Mouse (Mus musculus): ENCODE results near the gene Lamtor4. TPM values are rescaled to one million over a fixed set of nuclear protein-coding genes. Genes with fewer than 3 reads are reported as not detected.
A peak's percentile ranks its signal among the peaks of the same experiment; 100 is the strongest.
"Not testable (repeated sequence)": the region's sequence is repeated elsewhere in the genome, so short reads cannot be mapped to it uniquely, and the experiment has no call there.

Gene Lamtor4
- polyA plus RNA-seq (2014; fragmentation: Nextera tagmentation; extraction: Ambion mirVana), result 80.5 and 93.6 TPM in 2 replicates

DNA sequence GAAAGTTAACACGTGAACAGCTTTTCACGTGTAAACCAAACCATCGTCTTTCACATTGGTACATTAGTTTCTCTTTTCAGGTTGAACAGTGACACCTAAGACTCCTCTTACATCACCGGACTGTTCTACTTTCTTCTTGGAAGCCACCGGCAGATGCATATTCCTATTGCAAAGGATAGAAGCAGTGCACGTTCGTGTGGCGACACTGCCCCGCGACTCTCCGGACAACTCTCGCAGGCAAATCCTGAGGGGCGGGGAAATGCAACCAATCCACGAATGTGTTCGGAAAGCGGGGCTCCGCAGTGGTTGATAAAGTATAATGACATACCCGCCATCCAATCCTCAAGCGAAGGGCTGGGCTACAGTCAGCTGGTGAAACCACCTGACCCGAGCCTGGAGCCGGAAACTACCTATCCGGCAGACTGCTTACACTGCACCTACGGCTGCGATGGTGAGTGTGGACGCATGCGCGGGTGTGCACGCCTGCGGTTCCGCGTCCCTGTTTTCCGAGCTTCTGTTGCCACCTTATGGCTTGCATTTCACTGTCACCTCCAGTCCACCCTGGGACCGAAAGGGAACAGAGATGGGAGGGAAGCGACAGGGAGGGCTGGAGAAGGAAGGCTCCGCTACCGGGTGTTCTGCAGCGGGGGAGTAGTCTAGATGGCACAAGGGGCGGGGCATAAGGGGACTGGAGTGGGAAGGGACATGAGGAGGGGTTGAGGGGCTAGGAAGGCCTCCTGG is at the start of gene Lamtor4:
TSS of gene Lamtor4 (plus strand) at position 130 of the 741 bp plus-strand sequence.
- ATAC-seq (ENCODE audit: insufficient number of reproducible peaks, insufficient read depth, low FRiP score, low read depth), result peak; percentile 98
- Histone ChIP-seq H3K36me3 (ENCODE audit: control insufficient read depth, insufficient read depth, low read length) (peaks cover 24% of the 10 kb centered on the region), H3K9me3 (ENCODE audit: control insufficient read depth, low read length) (no peaks in the 10 kb centered on the region), H3K4me3 (ENCODE audit: control insufficient read depth in 1 of 2, insufficient read depth in 1 of 2, low read depth in 1 of 2, low read length in 2 of 2) (peak within 1 kb of the TSS; percentile 80 to 88), H3K4me1 (ENCODE audit: control insufficient read depth in 2 of 2, insufficient read depth in 2 of 2, low read length in 2 of 2) (peaks cover 18 to 22% of the 10 kb centered on the region in 2 experiments), H3K4me2 (ENCODE audit: low read length) (peak within 1 kb of the TSS; percentile 83), H3K27ac (replicated peaks in 1 of 2; ENCODE audit: control insufficient read depth in 1 of 2, insufficient read depth in 1 of 2, low read depth in 2 of 2, low read length in 2 of 2) (peak within 1 kb of the TSS; percentile 83 to 85), H3K27me3 (ENCODE audit: control insufficient read depth, insufficient read depth, low read length) (no peaks in the 10 kb centered on the region), H3K9ac (ENCODE audit: low read length) (peak within 1 kb of the TSS; percentile 74)
- under 1% methylated on average over 38 of the region's 38 CpGs for WGBS

DNA sequence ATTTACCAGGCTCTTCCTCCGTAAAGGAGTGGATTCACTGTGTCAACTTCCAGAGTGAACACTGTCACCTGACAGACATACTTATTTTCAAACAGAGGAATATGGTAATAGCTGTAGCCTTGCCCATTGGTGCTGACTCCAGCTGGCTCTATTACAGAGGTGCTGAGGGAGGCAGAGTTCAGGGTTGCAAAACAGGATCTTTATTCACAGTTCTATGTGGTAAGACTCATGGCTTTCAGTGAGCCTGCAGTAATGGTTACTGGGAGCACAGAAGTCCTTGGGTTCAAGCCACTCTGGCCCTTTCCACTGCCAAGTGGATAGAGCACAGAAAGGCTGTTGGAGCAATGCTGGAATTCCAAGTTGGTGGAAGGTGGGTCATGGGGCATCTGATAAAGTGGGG is 48.0 kb upstream of the Lamtor4 start:
- H3K4me1 ChIP-seq (ENCODE audit: control insufficient read depth in 2 of 2, insufficient read depth in 2 of 2, low read length in 2 of 2), result no peaks in the 10 kb centered on the region
- H3K9me3 ChIP-seq (ENCODE audit: control insufficient read depth, low read length), result peaks cover 17% of the 10 kb centered on the region
- no peaks in the 10 kb centered on the region for H3K36me3 ChIP-seq (ENCODE audit: control insufficient read depth, insufficient read depth, low read length)
- H3K4me2 ChIP-seq (ENCODE audit: low read length), result no peak overlapping the region
- no peak overlapping the region for H3K27ac ChIP-seq (replicated peaks in 1 of 2; ENCODE audit: control insufficient read depth in 1 of 2, insufficient read depth in 1 of 2, low read depth in 2 of 2, low read length in 2 of 2)
- WGBS, result 82% methylated on average over 1 of the region's 1 CpGs
- no peak overlapping the region for H3K4me3 ChIP-seq (ENCODE audit: control insufficient read depth in 1 of 2, insufficient read depth in 1 of 2, low read depth in 1 of 2, low read length in 2 of 2)
- ATAC-seq (ENCODE audit: insufficient number of reproducible peaks, insufficient read depth, low FRiP score, low read depth), result no peak
- no peaks in the 10 kb centered on the region for H3K27me3 ChIP-seq (ENCODE audit: control insufficient read depth, insufficient read depth, low read length)
- no peak overlapping the region for H3K9ac ChIP-seq (ENCODE audit: low read length)

DNA sequence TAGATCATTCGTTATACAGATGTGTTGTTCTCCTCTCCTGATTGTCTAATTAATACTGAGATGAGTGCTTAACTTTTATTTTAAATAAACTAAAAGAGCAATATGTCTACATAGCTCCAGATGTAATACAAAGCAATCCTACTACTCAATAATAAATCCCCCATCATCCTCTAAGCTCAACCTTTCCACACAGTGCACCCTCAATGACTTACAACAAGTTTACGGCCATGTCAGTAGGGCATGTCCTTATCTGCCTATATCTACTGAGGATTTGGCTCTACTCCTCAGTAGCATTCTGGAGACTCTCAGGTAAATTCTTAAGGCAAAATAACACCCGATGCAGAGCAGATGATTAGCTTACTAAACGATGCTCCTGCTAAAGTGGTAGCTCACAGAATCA is 47.4 kb upstream of the Lamtor4 start:
- no peaks in the 10 kb centered on the region for H3K27me3 ChIP-seq (ENCODE audit: control insufficient read depth, insufficient read depth, low read length)
- no peak overlapping the region for H3K9ac ChIP-seq (ENCODE audit: low read length)
- peaks cover 17% of the 10 kb centered on the region for H3K9me3 ChIP-seq (ENCODE audit: control insufficient read depth, low read length)
- H3K4me2 ChIP-seq (ENCODE audit: low read length), result no peak overlapping the region
- ATAC-seq (ENCODE audit: insufficient number of reproducible peaks, insufficient read depth, low FRiP score, low read depth), result no peak
- H3K36me3 ChIP-seq (ENCODE audit: control insufficient read depth, insufficient read depth, low read length), result no peaks in the 10 kb centered on the region
- no peaks in the 10 kb centered on the region for H3K4me1 ChIP-seq (ENCODE audit: control insufficient read depth in 2 of 2, insufficient read depth in 2 of 2, low read length in 2 of 2)
- H3K4me3 ChIP-seq (ENCODE audit: control insufficient read depth in 1 of 2, insufficient read depth in 1 of 2, low read depth in 1 of 2, low read length in 2 of 2), result no peak overlapping the region
- 73% methylated on average over 4 of the region's 4 CpGs for WGBS
- H3K27ac ChIP-seq (replicated peaks in 1 of 2; ENCODE audit: control insufficient read depth in 1 of 2, insufficient read depth in 1 of 2, low read depth in 2 of 2, low read length in 2 of 2), result no peak overlapping the region

DNA sequence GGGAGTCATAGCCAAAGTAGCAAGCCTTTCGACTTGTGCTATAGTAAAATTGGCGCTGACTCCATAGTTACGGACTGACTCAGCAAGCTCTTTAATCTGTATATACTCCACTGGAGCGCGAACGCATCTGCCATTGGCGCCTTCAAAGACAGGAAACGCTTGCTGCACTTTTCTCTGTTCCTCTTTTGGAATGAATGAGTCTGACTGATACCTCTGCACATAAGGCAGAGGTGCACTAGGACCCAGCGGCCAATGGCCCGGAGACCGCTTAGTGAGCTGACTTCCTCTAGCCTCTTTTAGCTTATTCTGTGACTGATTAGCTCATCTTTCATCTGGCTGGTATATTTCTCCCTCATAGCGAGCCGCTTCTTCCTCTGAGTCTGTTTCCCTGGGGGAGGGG is 38.6 kb upstream of the Lamtor4 start:
- not testable (repeated sequence) for H3K27me3 ChIP-seq (ENCODE audit: control insufficient read depth, insufficient read depth, low read length); H3K9ac ChIP-seq (ENCODE audit: low read length); H3K4me3 ChIP-seq (ENCODE audit: control insufficient read depth in 1 of 2, insufficient read depth in 1 of 2, low read depth in 1 of 2, low read length in 2 of 2); H3K4me2 ChIP-seq (ENCODE audit: low read length); H3K9me3 ChIP-seq (ENCODE audit: control insufficient read depth, low read length); H3K36me3 ChIP-seq (ENCODE audit: control insufficient read depth, insufficient read depth, low read length); ATAC-seq (ENCODE audit: insufficient number of reproducible peaks, insufficient read depth, low FRiP score, low read depth); H3K4me1 ChIP-seq (ENCODE audit: control insufficient read depth in 2 of 2, insufficient read depth in 2 of 2, low read length in 2 of 2); H3K27ac ChIP-seq (replicated peaks in 1 of 2; ENCODE audit: control insufficient read depth in 1 of 2, insufficient read depth in 1 of 2, low read depth in 2 of 2, low read length in 2 of 2)
- WGBS, result 91% methylated on average over 13 of the region's 13 CpGs

DNA sequence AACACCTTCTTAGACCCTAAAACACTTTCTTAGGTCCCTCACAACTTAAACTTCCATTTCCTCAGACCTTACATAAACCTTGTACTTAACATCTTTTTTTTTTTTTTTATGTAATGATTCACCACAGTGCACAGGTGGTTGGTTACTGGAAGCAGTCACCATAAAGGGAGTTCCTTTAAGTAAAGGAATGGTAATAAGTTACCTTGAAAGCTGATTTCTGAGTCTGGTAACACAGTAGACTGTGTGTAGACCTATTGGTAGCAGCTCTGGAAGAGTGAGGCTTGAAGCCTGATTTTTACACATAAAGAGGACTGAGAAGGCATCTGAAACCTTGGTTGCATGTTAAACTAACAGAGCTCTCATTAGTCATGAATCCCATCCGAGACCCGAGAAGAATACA is 35.4 kb upstream of the Lamtor4 start:
- H3K27ac ChIP-seq (replicated peaks in 1 of 2; ENCODE audit: control insufficient read depth in 1 of 2, insufficient read depth in 1 of 2, low read depth in 2 of 2, low read length in 2 of 2), result no peak overlapping the region
- no peaks in the 10 kb centered on the region for H3K4me1 ChIP-seq (ENCODE audit: control insufficient read depth in 2 of 2, insufficient read depth in 2 of 2, low read length in 2 of 2)
- no peak overlapping the region for H3K4me2 ChIP-seq (ENCODE audit: low read length)
- WGBS, result 71% methylated on average over 2 of the region's 2 CpGs
- no peaks in the 10 kb centered on the region for H3K27me3 ChIP-seq (ENCODE audit: control insufficient read depth, insufficient read depth, low read length)
- ATAC-seq (ENCODE audit: insufficient number of reproducible peaks, insufficient read depth, low FRiP score, low read depth), result no peak
- no peak overlapping the region for H3K9ac ChIP-seq (ENCODE audit: low read length)
- H3K36me3 ChIP-seq (ENCODE audit: control insufficient read depth, insufficient read depth, low read length), result no peaks in the 10 kb centered on the region
- peaks cover 5% of the 10 kb centered on the region; the same call in 1 of the 2 replicates for H3K9me3 ChIP-seq (ENCODE audit: control insufficient read depth, low read length)
- no peak overlapping the region for H3K4me3 ChIP-seq (ENCODE audit: control insufficient read depth in 1 of 2, insufficient read depth in 1 of 2, low read depth in 1 of 2, low read length in 2 of 2)

DNA sequence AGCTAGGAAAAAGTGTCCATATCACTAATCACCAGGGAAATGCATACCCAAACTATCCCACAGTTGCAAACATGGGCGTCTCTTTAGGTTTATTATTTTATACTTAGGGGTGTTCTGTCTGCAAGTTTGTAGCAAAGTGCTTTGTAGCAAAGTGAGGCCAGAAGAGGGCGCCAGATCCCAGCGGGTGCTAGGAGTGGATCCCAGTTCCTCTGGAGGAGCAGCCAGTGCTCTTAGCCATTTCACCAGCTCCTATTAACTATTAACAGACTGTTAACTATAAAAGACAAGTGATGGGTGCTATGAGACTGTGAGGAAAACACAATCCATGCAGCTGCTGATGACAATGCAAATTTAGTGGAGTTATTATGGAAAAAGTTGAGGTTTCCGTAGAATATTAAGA is 33.2 kb upstream of the Lamtor4 start:
- no peak for ATAC-seq (ENCODE audit: insufficient number of reproducible peaks, insufficient read depth, low FRiP score, low read depth)
- Histone ChIP-seq H3K4me1 (ENCODE audit: control insufficient read depth in 2 of 2, insufficient read depth in 2 of 2, low read length in 2 of 2) (no peaks in the 10 kb centered on the region), H3K4me2 (ENCODE audit: low read length) (no peak overlapping the region), H3K9me3 (ENCODE audit: control insufficient read depth, low read length) (no peaks in the 10 kb centered on the region), H3K4me3 (ENCODE audit: control insufficient read depth in 1 of 2, insufficient read depth in 1 of 2, low read depth in 1 of 2, low read length in 2 of 2) (no peak overlapping the region), H3K9ac (ENCODE audit: low read length) (no peak overlapping the region), H3K36me3 (ENCODE audit: control insufficient read depth, insufficient read depth, low read length) (no peaks in the 10 kb centered on the region), H3K27me3 (ENCODE audit: control insufficient read depth, insufficient read depth, low read length) (no peaks in the 10 kb centered on the region), H3K27ac (replicated peaks in 1 of 2; ENCODE audit: control insufficient read depth in 1 of 2, insufficient read depth in 1 of 2, low read depth in 2 of 2, low read length in 2 of 2) (no peak overlapping the region)
- WGBS, result 22% methylated on average over 4 of the region's 4 CpGs

DNA sequence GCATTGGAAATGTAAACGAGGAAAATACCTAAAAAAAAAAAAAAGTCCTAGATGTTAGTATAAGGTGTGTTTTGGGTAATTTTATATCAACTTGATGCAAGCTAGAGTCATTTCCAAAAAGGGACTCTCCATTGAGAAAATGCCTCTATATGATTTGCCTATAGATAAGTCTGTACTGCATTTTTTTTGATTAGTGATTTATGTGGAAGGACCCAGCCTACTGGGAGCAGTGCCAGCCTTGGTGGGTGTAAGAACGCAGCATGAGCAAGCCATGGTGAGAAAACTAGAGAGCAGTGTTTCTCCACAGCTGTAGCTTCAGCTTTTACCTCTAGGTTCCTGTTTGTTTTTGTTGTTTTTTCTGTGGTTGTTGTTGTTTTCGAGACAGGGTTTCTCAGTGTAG is 32.0 kb upstream of the Lamtor4 start:
- Histone ChIP-seq H3K4me2 (ENCODE audit: low read length) (no peak overlapping the region), H3K4me1 (ENCODE audit: control insufficient read depth in 2 of 2, insufficient read depth in 2 of 2, low read length in 2 of 2) (no peaks in the 10 kb centered on the region), H3K9me3 (ENCODE audit: control insufficient read depth, low read length) (no peaks in the 10 kb centered on the region), H3K36me3 (ENCODE audit: control insufficient read depth, insufficient read depth, low read length) (no peaks in the 10 kb centered on the region), H3K4me3 (ENCODE audit: control insufficient read depth in 1 of 2, insufficient read depth in 1 of 2, low read depth in 1 of 2, low read length in 2 of 2) (no peak overlapping the region), H3K27me3 (ENCODE audit: control insufficient read depth, insufficient read depth, low read length) (no peaks in the 10 kb centered on the region), H3K27ac (replicated peaks in 1 of 2; ENCODE audit: control insufficient read depth in 1 of 2, insufficient read depth in 1 of 2, low read depth in 2 of 2, low read length in 2 of 2) (no peak overlapping the region), H3K9ac (ENCODE audit: low read length) (no peak overlapping the region)
- 41% methylated on average over 3 of the region's 3 CpGs for WGBS
- ATAC-seq (ENCODE audit: insufficient number of reproducible peaks, insufficient read depth, low FRiP score, low read depth), result no peak

DNA sequence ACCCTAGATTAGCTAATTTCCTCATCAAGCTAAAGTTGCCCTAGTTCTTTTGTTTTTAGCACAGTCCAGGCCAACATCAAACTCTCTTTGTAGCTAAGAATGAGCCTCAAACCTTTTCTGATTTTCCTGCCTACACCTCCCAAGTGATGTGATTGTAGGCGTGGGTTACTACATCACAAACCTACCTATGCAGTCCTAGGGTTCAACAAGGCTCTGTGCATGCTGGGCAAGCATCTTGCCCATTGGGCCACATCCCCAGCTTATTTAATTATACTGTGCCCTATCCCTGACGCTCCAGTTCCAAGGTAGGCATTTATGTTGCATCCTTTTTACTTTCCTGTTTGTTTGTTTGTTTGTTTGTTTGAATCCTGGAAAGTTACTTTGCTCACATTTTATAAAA is 29.6 kb upstream of the Lamtor4 start, which contains the start of gene Nxpe5:
TSS of gene Nxpe5 (plus strand) at position 199 of the 400 bp plus-strand sequence.
- H3K27me3 ChIP-seq (ENCODE audit: control insufficient read depth, insufficient read depth, low read length), result no peaks in the 10 kb centered on the region
- ATAC-seq (ENCODE audit: insufficient number of reproducible peaks, insufficient read depth, low FRiP score, low read depth), result no peak
- no peaks in the 10 kb centered on the region for H3K9me3 ChIP-seq (ENCODE audit: control insufficient read depth, low read length)
- H3K4me1 ChIP-seq (ENCODE audit: control insufficient read depth in 2 of 2, insufficient read depth in 2 of 2, low read length in 2 of 2), result no peaks in the 10 kb centered on the region
- H3K4me2 ChIP-seq (ENCODE audit: low read length), result no peak within 1 kb of the TSS
- no peaks in the 10 kb centered on the region for H3K36me3 ChIP-seq (ENCODE audit: control insufficient read depth, insufficient read depth, low read length)
- H3K27ac ChIP-seq (replicated peaks in 1 of 2; ENCODE audit: control insufficient read depth in 1 of 2, insufficient read depth in 1 of 2, low read depth in 2 of 2, low read length in 2 of 2), result no peak within 1 kb of the TSS
- H3K4me3 ChIP-seq (ENCODE audit: control insufficient read depth in 1 of 2, insufficient read depth in 1 of 2, low read depth in 1 of 2, low read length in 2 of 2), result no peak within 1 kb of the TSS
- no peak within 1 kb of the TSS for H3K9ac ChIP-seq (ENCODE audit: low read length)
- WGBS, result 51% methylated on average over 2 of the region's 2 CpGs
